Mouse (Mus musculus) limb, embryonic 14.5 days (tissue): ENCODE results near the gene Cst8. TPM values are rescaled to one million over a fixed set of nuclear protein-coding genes. Genes with fewer than 3 reads are reported as not detected.

ENCODE experiments used
- ATAC-seq: fragments of 200-750 bp; cut with Nextera tagmentation; 2 replicates; pipeline ENCODE4 v1.8.0; 2017; ENCODE audit warnings: low read depth, moderate number of reproducible peaks, moderate TSS enrichment; ENCODE audit not compliant: low FRiP score
- DNase-seq: peaks from one replicate; pipeline ENCODE4 v3.0.0-alpha.2; 2015; ENCODE audit warnings: low spot score
- H3K27ac ChIP-seq: fragments of 300-500 bp; sonication (generic); replicated peaks from 2 replicates; pipeline ENCODE4 v1.5.1; 2014; ENCODE audit warnings: low read depth, mild to moderate bottlenecking, low read length, moderate library complexity, mixed read lengths
- H3K27me3 ChIP-seq: fragments of 300-500 bp; sonication (generic); 2 replicates; pipeline ENCODE4 v1.6.1; 2014; ENCODE audit warnings: low read length, mixed read lengths; ENCODE audit not compliant: control insufficient read depth, insufficient read depth
- H3K36me3 ChIP-seq: fragments of 300-500 bp; sonication (generic); 2 replicates; pipeline ENCODE4 v1.6.1; 2014; ENCODE audit warnings: mild to moderate bottlenecking, low read length, moderate library complexity, mixed read lengths; ENCODE audit not compliant: control insufficient read depth, insufficient read depth
- H3K4me1 ChIP-seq: fragments of 300-500 bp; sonication (generic); 2 replicates; pipeline ENCODE4 v1.6.1; 2014; ENCODE audit warnings: antibody characterized with exemption, low read length, mixed read lengths; ENCODE audit not compliant: control insufficient read depth, insufficient read depth
- H3K4me2 ChIP-seq: fragments of 300-500 bp; sonication (generic); replicated peaks from 2 replicates; pipeline ENCODE4 v1.6.1; 2014; ENCODE audit warnings: low read depth, mild to moderate bottlenecking, low read length, moderate library complexity; ENCODE audit not compliant: severe bottlenecking
- H3K4me3 ChIP-seq: fragments of 300-500 bp; sonication (generic); replicated peaks from 2 replicates; pipeline ENCODE4 v1.5.1; 2014; ENCODE audit warnings: low read length
- H3K9ac ChIP-seq: fragments of 300-500 bp; sonication (generic); 2 replicates; pipeline ENCODE4 v1.6.1; 2014; ENCODE audit warnings: mild to moderate bottlenecking, low read depth, low read length, moderate library complexity; ENCODE audit not compliant: severe bottlenecking
- H3K9me3 ChIP-seq: fragments of 300-500 bp; sonication (generic); 2 replicates; pipeline ENCODE4 v1.6.1; 2016; ENCODE audit warnings: low read length; ENCODE audit not compliant: control insufficient read depth
- POLR2A ChIP-seq: fragments of 200-500 bp; IDR thresholded peaks from 2 replicates; pipeline ENCODE4 v1.8.0; 2012; ENCODE audit warnings: inconsistent platforms, mild to moderate bottlenecking, moderate library complexity, borderline replicate concordance; ENCODE audit not compliant: insufficient read depth, insufficient read length; ENCODE audit errors: extremely low read depth
- WGBS: fragments of 180-500 bp; shearing (Covaris S2); extraction: QIAGEN DNeasy Blood & Tissue Kit; methylation state at CpG from one replicate; pipeline ENCODE4 v1.1.7; 2014; 5-methylcytosine and 5-hydroxymethylcytosine counted together
- polyA plus RNA-seq, 2 experiments: library from polyadenylated mRNA; depleted of rRNA in 1 of 2; stranded (reverse) in 1 of 2; unstranded in 1 of 2; fragments of >200 nt; fragmentation: Nextera tagmentation in 1 of 2; extraction: Ambion mirVana in 1 of 2; gene quantifications; 2 replicates each; pipeline versions ENCODE4 v1.2.1 to v1.2.3; 2012 to 2014

The Cst8 gene
- polyA plus RNA-seq, 2 experiments, result not detected

DNA sequence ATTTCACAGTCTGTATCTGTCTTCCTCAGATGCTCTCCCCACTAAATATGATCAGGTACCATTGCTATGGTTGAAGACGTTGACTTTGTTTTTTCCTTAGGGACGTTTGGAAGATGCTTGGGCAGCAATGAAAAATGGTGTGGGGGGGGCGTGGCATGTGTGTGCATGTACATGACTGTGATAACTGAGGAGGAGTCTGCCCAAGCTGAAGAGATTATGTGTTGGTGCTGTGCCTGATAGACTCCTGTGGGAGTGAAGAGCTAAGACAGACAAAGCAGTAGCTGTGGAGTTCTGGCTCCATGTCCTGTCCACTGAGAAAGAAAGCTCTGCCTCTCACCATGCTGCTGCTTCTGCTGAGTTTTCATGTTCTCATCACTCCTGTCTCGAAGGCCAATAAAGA, 36.3 kb downstream of the Cst8 start, which contains the start of gene Cst9:
Gene Cst9 (plus strand): TSS at position 236 of the 400 bp plus-strand sequence.
- DNase-seq (no peak), ATAC-seq (no peak)
- no peak within 1 kb of the TSS for H3K9ac ChIP-seq
- H3K27me3 ChIP-seq, result no peaks in the 10 kb centered on the region
- H3K36me3 ChIP-seq, result no peaks in the 10 kb centered on the region
- no peak within 1 kb of the TSS for H3K27ac ChIP-seq
- no peak within 1 kb of the TSS for H3K4me2 ChIP-seq
- WGBS, result 59% methylated on average over 4 of the region's 4 CpGs
- no peak for TF ChIP-seq POLR2A
- no peaks in the 10 kb centered on the region for H3K4me1 ChIP-seq
- H3K9me3 ChIP-seq, result no peaks in the 10 kb centered on the region
- no peak within 1 kb of the TSS for H3K4me3 ChIP-seq

GRCm38 (mm10) chr2:148838075-148838777, 39.6 kb downstream of the Cst8 start:
- Histone ChIP-seq H3K9me3 (no peaks in the 10 kb centered on the region), H3K27ac (no peak overlapping the region), H3K4me1 (no peaks in the 10 kb centered on the region), H3K4me3 (no peak overlapping the region), H3K36me3 (no peaks in the 10 kb centered on the region), H3K4me2 (no peak overlapping the region), H3K9ac (no peak overlapping the region), H3K27me3 (no peaks in the 10 kb centered on the region)
- WGBS, result 89% methylated on average over 5 of the region's 5 CpGs
- DNase-seq (no peak), ATAC-seq (no peak)
- TF ChIP-seq POLR2A, result no peak

DNA sequence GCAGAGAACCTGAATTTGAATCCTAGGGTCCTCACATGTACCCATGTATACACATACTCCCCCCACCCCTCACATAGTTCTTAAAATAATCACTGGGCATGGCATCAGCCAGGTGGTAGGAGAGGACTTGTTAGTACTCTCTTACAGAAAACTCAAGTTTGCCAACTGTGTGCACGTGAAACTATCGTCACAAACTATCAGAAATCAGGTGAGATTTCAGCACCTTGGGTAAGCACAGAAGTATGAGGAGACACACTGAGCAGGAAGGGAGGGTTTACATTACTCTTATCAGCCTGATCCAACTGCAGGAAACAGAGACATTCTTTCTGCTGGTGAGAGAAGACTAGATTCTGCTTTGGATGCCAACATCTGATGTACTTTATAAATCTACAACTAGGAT, 40.6 kb downstream of the Cst8 start:
- 82% methylated on average over 2 of the region's 2 CpGs for WGBS
- Histone ChIP-seq H3K4me1 (no peaks in the 10 kb centered on the region), H3K36me3 (no peaks in the 10 kb centered on the region), H3K4me3 (no peak overlapping the region), H3K9me3 (no peaks in the 10 kb centered on the region), H3K27me3 (no peaks in the 10 kb centered on the region), H3K4me2 (no peak overlapping the region), H3K9ac (no peak overlapping the region), H3K27ac (no peak overlapping the region)
- ATAC-seq, result no peak
- TF ChIP-seq POLR2A, result no peak
- DNase-seq, result no peak

GRCm38 (mm10) chr2:148851116-148851906, 52.7 kb downstream of the Cst8 start:
- no peak overlapping the region for H3K27ac ChIP-seq
- DNase-seq (peak; percentile 64), ATAC-seq (peak; percentile 57)
- H3K4me2 ChIP-seq, result no peak overlapping the region
- H3K9ac ChIP-seq, result no peak overlapping the region
- H3K4me3 ChIP-seq, result no peak overlapping the region
- no peak for TF ChIP-seq POLR2A
- 45% methylated on average over 8 of the region's 8 CpGs for WGBS
- H3K9me3 ChIP-seq, result no peaks in the 10 kb centered on the region
- no peaks in the 10 kb centered on the region for H3K36me3 ChIP-seq
- no peaks in the 10 kb centered on the region for H3K27me3 ChIP-seq
- no peaks in the 10 kb centered on the region for H3K4me1 ChIP-seq

Other genes starting within 250 kb of the Cst8 start
- gene Nxt1, start 126.2 kb upstream of the Cst8 start, polyA plus RNA-seq (2012; rRNA removed), result 64.5 and 70.8 TPM in 2 replicates
- 89.5 and 91.6 TPM in 2 replicates for gene Nxt1, start 126.2 kb upstream of the Cst8 start, polyA plus RNA-seq (2014; fragmentation: Nextera tagmentation; extraction: Ambion mirVana)
- gene Gzf1, start 117.8 kb upstream of the Cst8 start, polyA plus RNA-seq (2012; rRNA removed), result 13.6 and 15.3 TPM in 2 replicates
- 21.6 and 22.4 TPM in 2 replicates for gene Gzf1, start 117.8 kb upstream of the Cst8 start, polyA plus RNA-seq (2014; fragmentation: Nextera tagmentation; extraction: Ambion mirVana)
- gene Napb, start 66.3 kb upstream of the Cst8 start, polyA plus RNA-seq (2012; rRNA removed), result 6.7 and 6.9 TPM in 2 replicates
- gene Napb, start 66.3 kb upstream of the Cst8 start, polyA plus RNA-seq (2014; fragmentation: Nextera tagmentation; extraction: Ambion mirVana), result 4.1 and 4.4 TPM in 2 replicates
- not detected in 2 replicates for gene Cstl1, start 48.4 kb upstream of the Cst8 start, polyA plus RNA-seq (2012; rRNA removed)
- gene Cstl1, start 48.4 kb upstream of the Cst8 start, polyA plus RNA-seq (2014; fragmentation: Nextera tagmentation; extraction: Ambion mirVana), result not detected in 2 replicates
- not detected in 2 replicates for gene Cst11, start 27.3 kb upstream of the Cst8 start, polyA plus RNA-seq (2012; rRNA removed)
- not detected in 2 replicates for gene Cst11, start 27.3 kb upstream of the Cst8 start, polyA plus RNA-seq (2014; fragmentation: Nextera tagmentation; extraction: Ambion mirVana)
- gene 8030411F24Rik, start 16.8 kb upstream of the Cst8 start, polyA plus RNA-seq (2012; rRNA removed), result not detected in 2 replicates
- gene 8030411F24Rik, start 16.8 kb upstream of the Cst8 start, polyA plus RNA-seq (2014; fragmentation: Nextera tagmentation; extraction: Ambion mirVana), result not detected in 2 replicates
- gene Cst12, start 9.4 kb upstream of the Cst8 start, polyA plus RNA-seq (2012; rRNA removed), result not detected in 2 replicates
- not detected in 2 replicates for gene Cst12, start 9.4 kb upstream of the Cst8 start, polyA plus RNA-seq (2014; fragmentation: Nextera tagmentation; extraction: Ambion mirVana)
- gene Cst13, start 21.3 kb downstream of the Cst8 start, polyA plus RNA-seq (2012; rRNA removed), result not detected in 2 replicates
- gene Cst13, start 21.3 kb downstream of the Cst8 start, polyA plus RNA-seq (2014; fragmentation: Nextera tagmentation; extraction: Ambion mirVana), result not detected in 2 replicates
- not detected in 2 replicates for gene Cst9, start 36.4 kb downstream of the Cst8 start, polyA plus RNA-seq (2012; rRNA removed)
- not detected in 2 replicates for gene Cst9, start 36.4 kb downstream of the Cst8 start, polyA plus RNA-seq (2014; fragmentation: Nextera tagmentation; extraction: Ambion mirVana)
- 0.20 TPM in 1 of 2 replicates, not detected in the other for gene 9230104L09Rik, start 66.3 kb downstream of the Cst8 start, polyA plus RNA-seq (2012; rRNA removed)
- gene 9230104L09Rik, start 66.3 kb downstream of the Cst8 start, polyA plus RNA-seq (2014; fragmentation: Nextera tagmentation; extraction: Ambion mirVana), result not detected in 2 replicates
- gene Cst3, start 76.9 kb downstream of the Cst8 start, polyA plus RNA-seq (2012; rRNA removed), result 413 and 416 TPM in 2 replicates
- 518 and 558 TPM in 2 replicates for gene Cst3, start 76.9 kb downstream of the Cst8 start, polyA plus RNA-seq (2014; fragmentation: Nextera tagmentation; extraction: Ambion mirVana)
- gene Gm1330, start 204.5 kb downstream of the Cst8 start, polyA plus RNA-seq (2012; rRNA removed), result not detected in 2 replicates
- not detected in 2 replicates for gene Gm1330, start 204.5 kb downstream of the Cst8 start, polyA plus RNA-seq (2014; fragmentation: Nextera tagmentation; extraction: Ambion mirVana)
- not detected in 2 replicates for gene Gm10750, start 218.5 kb downstream of the Cst8 start, polyA plus RNA-seq (2012; rRNA removed)
- gene Gm10750, start 218.5 kb downstream of the Cst8 start, polyA plus RNA-seq (2014; fragmentation: Nextera tagmentation; extraction: Ambion mirVana), result not detected in 2 replicates